Mouse (Mus musculus): ENCODE measurements around the gene Hist1h2bh.

Hist1h2bh gene

GRCm38 (mm10) chr13:23530901-23531875 is 12.0 kb downstream of the Hist1h2bh start, which contains the start of gene Hist1h4h:
TSS of gene Hist1h4h (plus strand) at chr13:23531050.
- peak; percentile 97 to 99 for DNase-seq (ENCODE audit: low spot score in 2 of 2)

- peak; percentile 66 to 80 for DNase-seq (ENCODE audit: low spot score in 2 of 2)
Measured at GRCm38 (mm10) chr13:23530181-23530900, 12.9 kb downstream of the Hist1h2bh start.

- no peak for DNase-seq (ENCODE audit: low spot score in 2 of 2)
Measured at GRCm38 (mm10) chr13:23529480-23530165, 13.6 kb downstream of the Hist1h2bh start.

- DNase-seq (ENCODE audit: low spot score in 2 of 2) = no peak
Measured at GRCm38 (mm10) chr13:23529005-23529404, 14.2 kb downstream of the Hist1h2bh start.

GRCm38 (mm10) chr13:23526312-23526711 is 16.9 kb downstream of the Hist1h2bh start:
- peak; percentile 85 to 90 for DNase-seq (ENCODE audit: low spot score in 2 of 2)

- no peak for DNase-seq (ENCODE audit: low spot score in 2 of 2)
Measured at GRCm38 (mm10) chr13:23525901-23526300, 17.3 kb downstream of the Hist1h2bh start.

GRCm38 (mm10) chr13:23524654-23525053 is 18.5 kb downstream of the Hist1h2bh start:
- DNase-seq (ENCODE audit: low spot score in 2 of 2) = peak; percentile 55 to 60

- no peak for DNase-seq (ENCODE audit: low spot score in 2 of 2)
Measured at GRCm38 (mm10) chr13:23523976-23524375, 19.2 kb downstream of the Hist1h2bh start.

GRCm38 (mm10) chr13:23521703-23522102 is 21.5 kb downstream of the Hist1h2bh start:
- peak; percentile 70 to 80 for DNase-seq (ENCODE audit: low spot score in 2 of 2)

GRCm38 (mm10) chr13:23519416-23519815 is 23.8 kb downstream of the Hist1h2bh start:
- peak; percentile 66 to 81 for DNase-seq (ENCODE audit: low spot score in 2 of 2)

GRCm38 (mm10) chr13:23518885-23519284 is 24.3 kb downstream of the Hist1h2bh start:
- peak; percentile 70 to 81 for DNase-seq (ENCODE audit: low spot score in 2 of 2)

GRCm38 (mm10) chr13:23518295-23518603 is 24.9 kb downstream of the Hist1h2bh start:
- no peak for DNase-seq (ENCODE audit: low spot score in 2 of 2)

- peak; percentile 82 to 92 for DNase-seq (ENCODE audit: low spot score in 2 of 2)
Measured at GRCm38 (mm10) chr13:23517603-23518294, 25.4 kb downstream of the Hist1h2bh start.

GRCm38 (mm10) chr13:23516822-23517602 is 26.2 kb downstream of the Hist1h2bh start:
- peak; percentile 63 to 74 for DNase-seq (ENCODE audit: low spot score in 2 of 2)

- no peak for DNase-seq (ENCODE audit: low spot score in 2 of 2)
Measured at GRCm38 (mm10) chr13:23515826-23516620, 27.2 kb downstream of the Hist1h2bh start.

- no peak for DNase-seq (ENCODE audit: low spot score in 2 of 2)
Measured at GRCm38 (mm10) chr13:23515281-23515680, 27.9 kb downstream of the Hist1h2bh start.

GRCm38 (mm10) chr13:23513517-23513916 is 29.7 kb downstream of the Hist1h2bh start:
- no peak for DNase-seq (ENCODE audit: low spot score in 2 of 2)

- no peak for DNase-seq (ENCODE audit: low spot score in 2 of 2)
Measured at GRCm38 (mm10) chr13:23510127-23510526, 33.1 kb downstream of the Hist1h2bh start.

GRCm38 (mm10) chr13:23506819-23507515 is 36.2 kb downstream of the Hist1h2bh start:
- no peak for DNase-seq (ENCODE audit: low spot score in 2 of 2)

Measured in spleen, postnatal 36 days (tissue).